Mouse (Mus musculus): ENCODE measurements around the gene Flnb. TPM values are rescaled to one million over a fixed set of nuclear protein-coding genes. Genes with fewer than 3 reads are reported as not detected.
A peak's percentile ranks its signal among the peaks of the same experiment; 100 is the strongest.

Flnb gene
- polyA plus RNA-seq, 1 experiment from 2014 or later, result 11.2 TPM

DNA sequence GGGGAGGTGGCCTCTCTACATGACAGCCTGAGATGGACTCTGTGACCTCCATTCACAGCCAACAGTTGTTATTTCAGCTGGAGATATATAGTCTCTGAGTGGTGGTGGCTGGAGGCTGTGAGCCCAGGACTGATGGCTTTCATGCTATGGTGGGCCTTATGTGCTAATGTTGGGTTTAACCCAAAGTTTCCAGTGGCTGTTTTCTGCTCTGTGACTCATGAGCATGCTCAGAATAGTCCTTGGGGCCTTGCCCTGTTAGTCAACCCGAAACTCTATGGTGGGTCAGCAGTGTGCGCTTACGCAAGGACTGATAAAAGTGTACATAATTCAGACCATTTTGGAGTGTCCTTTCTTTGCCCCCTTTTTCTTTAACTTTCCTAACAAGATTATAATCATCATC lies 40.1 kb downstream of the Flnb start:
- H3K4me3 ChIP-seq (ENCODE audit: control insufficient read depth in 1 of 2, insufficient read depth in 1 of 2, low read depth in 1 of 2, low read length in 2 of 2), result no peak overlapping the region
- peaks cover 7 to 20% of the 10 kb centered on the region in 2 experiments for H3K4me1 ChIP-seq (ENCODE audit: control insufficient read depth in 2 of 2, insufficient read depth in 2 of 2, low read length in 2 of 2)
- no peak overlapping the region for H3K27ac ChIP-seq (replicated peaks in 1 of 2; ENCODE audit: control insufficient read depth in 1 of 2, insufficient read depth in 1 of 2, low read depth in 2 of 2, low read length in 2 of 2)
- H3K9me3 ChIP-seq (ENCODE audit: control insufficient read depth, low read length), result no peaks in the 10 kb centered on the region
- no peak overlapping the region for H3K9ac ChIP-seq (ENCODE audit: low read length)
- H3K36me3 ChIP-seq (ENCODE audit: control insufficient read depth, insufficient read depth, low read length), result no peaks in the 10 kb centered on the region
- H3K4me2 ChIP-seq (ENCODE audit: low read length), result no peak overlapping the region
- no peak for ATAC-seq (ENCODE audit: insufficient number of reproducible peaks, insufficient read depth, low FRiP score, low read depth)
- no peaks in the 10 kb centered on the region for H3K27me3 ChIP-seq (ENCODE audit: control insufficient read depth, insufficient read depth, low read length)
- whole genome bisulfite sequencing, result 86% methylated on average over 3 of the region's 3 CpGs

DNA sequence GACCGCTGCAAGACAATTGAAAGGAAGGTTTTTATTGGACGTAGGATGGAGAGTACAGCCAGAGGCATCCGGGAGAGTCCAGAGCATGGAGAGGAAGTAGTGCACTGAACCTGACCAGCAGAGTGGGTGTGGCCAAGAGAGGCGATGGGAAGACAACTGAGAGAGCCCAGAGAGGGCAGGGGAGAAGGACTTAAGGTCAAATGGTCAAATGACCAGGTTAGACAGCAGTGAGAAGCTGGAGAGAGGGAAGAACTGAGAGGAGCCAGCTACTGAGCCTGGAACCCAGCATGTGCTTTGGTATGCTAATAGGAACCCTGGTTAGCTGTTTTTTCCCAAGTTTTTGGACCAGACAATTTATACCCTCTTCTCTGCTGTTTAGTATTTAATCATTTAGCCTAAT lies 40.7 kb downstream of the Flnb start:
- Histone ChIP-seq H3K36me3 (ENCODE audit: control insufficient read depth, insufficient read depth, low read length) (no peaks in the 10 kb centered on the region), H3K9ac (ENCODE audit: low read length) (no peak overlapping the region), H3K4me1 (ENCODE audit: control insufficient read depth in 2 of 2, insufficient read depth in 2 of 2, low read length in 2 of 2) (peaks cover 8 to 15% of the 10 kb centered on the region in 2 experiments), H3K27me3 (ENCODE audit: control insufficient read depth, insufficient read depth, low read length) (no peaks in the 10 kb centered on the region), H3K4me3 (ENCODE audit: control insufficient read depth in 1 of 2, insufficient read depth in 1 of 2, low read depth in 1 of 2, low read length in 2 of 2) (no peak overlapping the region), H3K27ac (replicated peaks in 1 of 2; ENCODE audit: control insufficient read depth in 1 of 2, insufficient read depth in 1 of 2, low read depth in 2 of 2, low read length in 2 of 2) (no peak overlapping the region), H3K4me2 (ENCODE audit: low read length) (no peak overlapping the region), H3K9me3 (ENCODE audit: control insufficient read depth, low read length) (no peaks in the 10 kb centered on the region)
- 63% methylated on average over 4 of the region's 4 CpGs for WGBS
- ATAC-seq (ENCODE audit: insufficient number of reproducible peaks, insufficient read depth, low FRiP score, low read depth), result no peak

DNA sequence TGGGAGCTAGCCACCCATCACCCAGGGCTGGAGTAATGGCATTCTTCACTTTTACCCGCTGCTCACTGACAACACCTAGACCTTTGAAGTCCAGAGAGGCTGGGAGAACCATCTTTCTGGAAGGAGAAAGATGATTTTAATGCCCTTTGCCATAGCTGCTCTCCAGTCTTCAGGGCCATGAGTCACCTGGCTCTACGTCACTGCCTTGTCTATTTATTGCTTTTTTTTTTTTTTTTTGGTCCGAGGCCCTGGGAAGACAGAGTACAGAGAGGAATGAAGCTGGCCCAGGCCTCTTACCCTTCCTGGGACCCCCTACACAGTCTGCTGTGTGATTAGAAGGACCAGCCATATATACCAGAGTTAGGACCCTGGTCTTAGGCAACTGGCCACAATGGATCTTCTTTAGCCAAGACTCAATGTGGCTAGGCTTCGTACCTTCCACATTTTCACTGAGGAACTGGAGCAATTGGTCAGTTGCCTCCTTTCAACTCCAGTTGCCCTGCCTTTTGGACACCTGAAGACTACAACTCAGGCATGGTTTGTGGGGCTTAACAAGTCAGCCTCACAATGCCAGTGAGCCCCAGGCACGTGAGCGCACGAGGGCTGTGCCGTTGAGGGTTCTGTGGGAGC lies 42.9 kb downstream of the Flnb start:
- no peaks in the 10 kb centered on the region for H3K36me3 ChIP-seq (ENCODE audit: control insufficient read depth, insufficient read depth, low read length)
- no peak overlapping the region for H3K4me3 ChIP-seq (ENCODE audit: control insufficient read depth in 1 of 2, insufficient read depth in 1 of 2, low read depth in 1 of 2, low read length in 2 of 2)
- ATAC-seq (ENCODE audit: insufficient number of reproducible peaks, insufficient read depth, low FRiP score, low read depth), result no peak
- H3K4me2 ChIP-seq (ENCODE audit: low read length), result no peak overlapping the region
- peaks cover 16 to 18% of the 10 kb centered on the region in 2 experiments for H3K4me1 ChIP-seq (ENCODE audit: control insufficient read depth in 2 of 2, insufficient read depth in 2 of 2, low read length in 2 of 2)
- H3K27ac ChIP-seq (replicated peaks in 1 of 2; ENCODE audit: control insufficient read depth in 1 of 2, insufficient read depth in 1 of 2, low read depth in 2 of 2, low read length in 2 of 2), result no peak overlapping the region
- H3K9me3 ChIP-seq (ENCODE audit: control insufficient read depth, low read length), result no peaks in the 10 kb centered on the region
- H3K9ac ChIP-seq (ENCODE audit: low read length), result no peak overlapping the region
- WGBS, result 83% methylated on average over 8 of the region's 8 CpGs
- H3K27me3 ChIP-seq (ENCODE audit: control insufficient read depth, insufficient read depth, low read length), result no peaks in the 10 kb centered on the region

DNA sequence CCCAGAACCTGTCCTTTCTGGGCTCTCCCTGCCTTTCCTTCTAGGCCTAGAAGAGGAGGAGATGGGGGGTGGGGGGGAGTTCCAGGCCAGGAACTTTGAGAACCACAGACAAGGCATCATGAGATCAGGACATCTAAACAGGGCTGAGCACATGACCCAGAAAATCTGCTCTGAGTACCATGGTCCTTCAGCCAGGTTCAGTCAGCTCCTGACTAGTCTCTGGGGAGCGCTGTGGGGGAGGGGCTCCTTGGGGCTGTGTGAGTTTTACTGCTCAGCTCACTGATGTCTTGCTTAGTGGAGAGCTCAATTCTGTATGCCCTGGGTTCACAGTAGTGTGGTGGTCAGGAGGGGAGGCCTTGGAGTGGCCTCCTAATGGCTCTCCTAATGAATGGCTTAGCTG lies 43.5 kb downstream of the Flnb start:
- Histone ChIP-seq H3K4me1 (ENCODE audit: control insufficient read depth in 2 of 2, insufficient read depth in 2 of 2, low read length in 2 of 2) (peaks cover 16 to 18% of the 10 kb centered on the region in 2 experiments), H3K36me3 (ENCODE audit: control insufficient read depth, insufficient read depth, low read length) (no peaks in the 10 kb centered on the region), H3K9me3 (ENCODE audit: control insufficient read depth, low read length) (no peaks in the 10 kb centered on the region), H3K27ac (replicated peaks in 1 of 2; ENCODE audit: control insufficient read depth in 1 of 2, insufficient read depth in 1 of 2, low read depth in 2 of 2, low read length in 2 of 2) (no peak overlapping the region), H3K27me3 (ENCODE audit: control insufficient read depth, insufficient read depth, low read length) (no peaks in the 10 kb centered on the region), H3K4me2 (ENCODE audit: low read length) (no peak overlapping the region), H3K9ac (ENCODE audit: low read length) (no peak overlapping the region), H3K4me3 (ENCODE audit: control insufficient read depth in 1 of 2, insufficient read depth in 1 of 2, low read depth in 1 of 2, low read length in 2 of 2) (no peak overlapping the region)
- no peak for ATAC-seq (ENCODE audit: insufficient number of reproducible peaks, insufficient read depth, low FRiP score, low read depth)
- 86% methylated on average over 1 of the region's 1 CpGs for WGBS

DNA sequence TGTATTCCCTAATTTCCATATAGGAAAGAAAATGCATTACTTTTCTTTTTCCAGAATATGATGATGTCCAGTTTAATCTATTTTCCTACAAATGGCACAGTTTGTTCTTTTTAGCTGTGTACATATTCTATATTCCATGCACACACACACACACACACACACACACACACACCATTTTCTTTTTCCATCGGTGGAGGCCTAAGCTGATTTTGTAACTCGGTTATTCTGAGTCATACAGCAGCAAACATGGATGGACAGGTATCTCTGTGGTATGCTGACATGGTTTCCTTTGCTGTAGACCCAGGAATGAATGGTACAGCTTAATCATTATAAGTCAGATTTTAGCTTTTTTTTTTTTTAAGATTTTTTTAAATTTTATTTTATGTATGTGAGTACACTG lies 44.5 kb downstream of the Flnb start:
- WGBS, result 92% methylated on average over 2 of the region's 2 CpGs
- H3K36me3 ChIP-seq (ENCODE audit: control insufficient read depth, insufficient read depth, low read length), result no peaks in the 10 kb centered on the region
- H3K4me2 ChIP-seq (ENCODE audit: low read length), result no peak overlapping the region
- H3K27me3 ChIP-seq (ENCODE audit: control insufficient read depth, insufficient read depth, low read length), result no peaks in the 10 kb centered on the region
- no peak overlapping the region for H3K4me3 ChIP-seq (ENCODE audit: control insufficient read depth in 1 of 2, insufficient read depth in 1 of 2, low read depth in 1 of 2, low read length in 2 of 2)
- H3K27ac ChIP-seq (replicated peaks in 1 of 2; ENCODE audit: control insufficient read depth in 1 of 2, insufficient read depth in 1 of 2, low read depth in 2 of 2, low read length in 2 of 2), result no peak overlapping the region
- H3K4me1 ChIP-seq (ENCODE audit: control insufficient read depth in 2 of 2, insufficient read depth in 2 of 2, low read length in 2 of 2), result peaks cover 16 to 18% of the 10 kb centered on the region in 2 experiments
- no peak for ATAC-seq (ENCODE audit: insufficient number of reproducible peaks, insufficient read depth, low FRiP score, low read depth)
- H3K9me3 ChIP-seq (ENCODE audit: control insufficient read depth, low read length), result no peaks in the 10 kb centered on the region
- H3K9ac ChIP-seq (ENCODE audit: low read length), result no peak overlapping the region

DNA sequence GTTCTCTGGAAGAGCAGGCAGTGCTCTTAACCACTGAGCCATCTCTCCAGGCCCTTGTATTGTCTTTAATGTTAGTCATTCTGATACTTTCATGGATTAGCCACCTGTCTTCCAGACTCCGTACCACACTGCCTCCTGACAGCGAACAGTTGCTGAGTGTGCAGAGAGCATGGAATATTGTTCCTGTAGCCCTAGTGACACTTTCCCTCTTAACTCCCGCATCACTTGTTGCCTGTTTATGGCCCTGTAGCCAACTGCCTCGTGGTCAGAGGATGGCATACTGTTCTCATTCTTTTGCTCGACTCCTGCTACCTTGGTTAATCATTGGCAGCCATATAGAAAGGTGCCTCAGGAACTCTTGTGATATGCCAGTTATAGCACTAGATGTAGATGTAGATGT lies 45.4 kb downstream of the Flnb start:
- 93% methylated on average over 5 of the region's 5 CpGs for WGBS
- no peak overlapping the region for H3K4me3 ChIP-seq (ENCODE audit: control insufficient read depth in 1 of 2, insufficient read depth in 1 of 2, low read depth in 1 of 2, low read length in 2 of 2)
- H3K4me2 ChIP-seq (ENCODE audit: low read length), result no peak overlapping the region
- no peak for ATAC-seq (ENCODE audit: insufficient number of reproducible peaks, insufficient read depth, low FRiP score, low read depth)
- 0 out of 2 replicates have a peak, but pooled peaks cover 6% of the 10 kb centered on the region for H3K36me3 ChIP-seq (ENCODE audit: control insufficient read depth, insufficient read depth, low read length)
- H3K27me3 ChIP-seq (ENCODE audit: control insufficient read depth, insufficient read depth, low read length), result no peaks in the 10 kb centered on the region
- H3K4me1 ChIP-seq (ENCODE audit: control insufficient read depth in 2 of 2, insufficient read depth in 2 of 2, low read length in 2 of 2), result peaks cover 16 to 18% of the 10 kb centered on the region in 2 experiments
- H3K9ac ChIP-seq (ENCODE audit: low read length), result no peak overlapping the region
- H3K27ac ChIP-seq (replicated peaks in 1 of 2; ENCODE audit: control insufficient read depth in 1 of 2, insufficient read depth in 1 of 2, low read depth in 2 of 2, low read length in 2 of 2), result no peak overlapping the region
- no peaks in the 10 kb centered on the region for H3K9me3 ChIP-seq (ENCODE audit: control insufficient read depth, low read length)

DNA sequence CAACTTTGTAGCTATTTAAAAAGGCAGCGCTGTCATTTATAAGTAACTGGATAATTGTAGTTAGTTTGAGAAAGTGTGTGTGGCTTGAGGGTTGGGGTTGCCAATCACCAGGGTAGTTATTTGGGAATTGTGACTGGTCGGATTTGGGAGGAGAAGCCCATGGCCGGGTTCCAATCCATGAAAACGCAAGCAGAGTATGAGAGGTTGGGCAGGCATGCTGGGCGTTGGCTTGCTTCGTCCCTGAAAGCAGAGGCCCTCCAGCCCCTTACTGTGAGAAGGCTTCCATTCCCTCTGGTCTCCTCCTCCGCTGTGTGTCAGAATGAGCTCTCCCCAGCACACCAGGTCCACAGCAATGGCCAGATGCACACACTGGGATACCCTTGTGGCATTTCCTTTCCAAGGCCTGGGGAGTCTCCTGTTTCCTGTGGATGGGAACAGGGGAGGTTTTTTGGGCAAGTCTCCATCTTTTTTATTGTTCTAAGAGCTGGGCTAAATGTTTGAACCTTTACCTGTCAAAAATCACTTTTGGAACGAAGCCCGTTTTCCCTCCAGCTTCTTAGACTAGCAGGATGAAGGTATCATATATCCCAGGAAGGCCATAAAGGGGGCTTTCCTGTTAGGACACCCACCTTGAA lies 46.2 kb downstream of the Flnb start:
- Histone ChIP-seq H3K9me3 (ENCODE audit: control insufficient read depth, low read length) (no peaks in the 10 kb centered on the region), H3K27me3 (ENCODE audit: control insufficient read depth, insufficient read depth, low read length) (no peaks in the 10 kb centered on the region), H3K4me3 (ENCODE audit: control insufficient read depth in 1 of 2, insufficient read depth in 1 of 2, low read depth in 1 of 2, low read length in 2 of 2) (no peak overlapping the region), H3K36me3 (ENCODE audit: control insufficient read depth, insufficient read depth, low read length) (peaks cover 9% of the 10 kb centered on the region; the same call in 1 of the 2 replicates), H3K9ac (ENCODE audit: low read length) (0 out of 2 replicates have a peak overlapping the region, but pooled peaks have one; percentile 21), H3K4me1 (ENCODE audit: control insufficient read depth in 2 of 2, insufficient read depth in 2 of 2, low read length in 2 of 2) (peaks cover 16 to 18% of the 10 kb centered on the region in 2 experiments), H3K4me2 (ENCODE audit: low read length) (no peak overlapping the region), H3K27ac (replicated peaks in 1 of 2; ENCODE audit: control insufficient read depth in 1 of 2, insufficient read depth in 1 of 2, low read depth in 2 of 2, low read length in 2 of 2) (peak overlapping the region in 1 of 2 experiments; percentile 10; a peak in 1 of 4 replicates)
- 0 out of 2 replicates have a peak, but pooled peaks have one; percentile 23 for ATAC-seq (ENCODE audit: insufficient number of reproducible peaks, insufficient read depth, low FRiP score, low read depth)
- 54% methylated on average over 9 of the region's 9 CpGs for WGBS
